ENCODE assay signal across 8 mouse cellular contexts in the genomic region with DNA sequence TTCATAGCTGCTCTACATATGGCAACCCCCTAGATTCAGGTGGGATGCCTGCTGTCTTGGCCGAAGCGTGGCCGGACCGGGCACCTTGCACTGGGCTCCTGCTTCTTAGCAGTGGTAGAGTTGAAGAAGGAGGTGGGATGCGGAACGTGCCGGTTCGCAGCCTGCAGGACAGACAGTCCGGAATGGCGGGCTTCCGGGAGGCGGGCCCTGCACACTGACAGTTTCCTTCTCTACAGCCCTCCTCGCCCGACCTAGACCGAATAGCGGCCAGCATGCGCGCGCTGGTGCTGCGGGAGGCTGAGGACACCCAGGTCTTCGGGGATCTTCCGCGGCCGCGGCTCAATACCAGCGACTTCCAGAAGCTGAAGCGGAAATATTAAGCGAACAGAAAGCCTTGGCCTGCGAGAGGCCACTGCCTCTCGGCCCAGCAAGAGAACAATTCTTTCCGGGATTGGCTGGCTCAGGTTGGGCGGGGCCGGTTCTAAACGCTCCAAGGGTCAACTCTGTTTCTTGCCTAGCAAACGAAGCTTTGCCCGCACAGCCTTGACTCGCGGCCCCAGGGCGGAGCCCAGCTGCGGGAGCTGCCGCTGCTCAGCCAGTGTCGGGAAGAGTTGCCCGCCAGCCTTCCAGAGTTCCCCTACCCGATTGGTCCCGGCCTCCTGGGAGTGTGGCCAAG. TPM values are rescaled to one million over a fixed set of nuclear protein-coding genes. Genes with fewer than 3 reads are reported as not detected.
DNase-seq lines count a peak whose midpoint lies in the region; ATAC-seq lines count a peak whose summit lies in the region.

No protein-coding gene starts in this region.

- H3K9me3 ChIP-seq in limb, embryonic 12.5 days = no peaks in the 10 kb centered on the region
- H3K9me3 ChIP-seq in midbrain, embryonic 12.5 days = no peaks in the 10 kb centered on the region

- peak overlapping the region; percentile 89 for H3K27ac ChIP-seq in limb, embryonic 12.5 days
- peak overlapping the region; percentile 90 for H3K27ac ChIP-seq in midbrain, embryonic 12.5 days (replicated peaks)

- H3K27me3 ChIP-seq in limb, embryonic 12.5 days = no peaks in the 10 kb centered on the region
- H3K27me3 ChIP-seq in midbrain, embryonic 12.5 days = no peaks in the 10 kb centered on the region

- peak overlapping the region; percentile 66 for H3K9ac ChIP-seq in limb, embryonic 12.5 days (replicated peaks)
- peak overlapping the region; percentile 69 for H3K9ac ChIP-seq in midbrain, embryonic 12.5 days (replicated peaks)

- ATAC-seq in common myeloid progenitor, adult 5-6 weeks (replicated peaks; ENCODE audit: low read depth, poor library complexity, severe bottlenecking) = peak; percentile 42
- ATAC-seq in inflammation-experienced regulatory T-cells, adult 6 months = peak; percentile 51
- ATAC-seq in limb, embryonic 12.5 days (ENCODE audit: insufficient number of reproducible peaks, insufficient read depth, low FRiP score, low TSS enrichment, low read depth) = 0 out of 2 replicates have a peak, but pooled peaks have one; percentile 19
- ATAC-seq in midbrain, embryonic 12.5 days (ENCODE audit: low FRiP score, low read depth) = no peak

- peak; percentile 97 for DNase-seq in adrenal gland, adult 2 months
- peak; percentile 87 for DNase-seq in gastrocnemius, postnatal 25 days
- peak; percentile 68 for DNase-seq in right cerebral cortex, postnatal 4 days
- DNase-seq in MN1 (ENCODE audit: low spot score) = no peak

- under 1% methylated on average over 45 of the region's 45 CpGs for WGBS in limb, embryonic 12.5 days
- WGBS in midbrain, embryonic 12.5 days = under 1% methylated on average over 45 of the region's 45 CpGs

- peaks cover 23% of the 10 kb centered on the region for H3K36me3 ChIP-seq in limb, embryonic 12.5 days
- peaks cover 14% of the 10 kb centered on the region for H3K36me3 ChIP-seq in midbrain, embryonic 12.5 days

- H3K4me1 ChIP-seq in limb, embryonic 12.5 days (replicated peaks) = peaks cover 56% of the 10 kb centered on the region
- H3K4me1 ChIP-seq in midbrain, embryonic 12.5 days = peaks cover 60% of the 10 kb centered on the region

- peak overlapping the region; percentile 91 for H3K4me2 ChIP-seq in limb, embryonic 12.5 days
- peak overlapping the region; percentile 77 for H3K4me2 ChIP-seq in midbrain, embryonic 12.5 days (replicated peaks)

- peak overlapping the region; percentile 52 for H3K4me3 ChIP-seq in limb, embryonic 12.5 days (replicated peaks)
- H3K4me3 ChIP-seq in midbrain, embryonic 12.5 days = peak overlapping the region; percentile 46

RNA-seq across cellular contexts. Expression of a gene that starts 2.4 kb away (rescaled TPM):
- 10 to 100 TPM; 36.3 to 42.8 TPM for total RNA-seq in adrenal gland, adult 2 months (2021)
- 79.5 and 90.0 TPM in 2 replicates for polyA plus RNA-seq in adrenal gland, adult 2 months (2012; rRNA removed)
- 16.6 and 26.5 TPM in 2 replicates for total RNA-seq in common myeloid progenitor, adult 5-6 weeks (2017)
- 10 to 100 TPM; 15.6 to 15.8 TPM for total RNA-seq in gastrocnemius, postnatal 25 days (2021)
- 10 to 100 TPM; 43.2 to 49.7 (median 46.8) TPM for polyA plus RNA-seq in inflammation-experienced regulatory T-cells, adult 6 months (2017; shearing (Covaris generic))
- polyA plus RNA-seq in limb, embryonic 12.5 days (2016; fragmentation: Nextera tagmentation; extraction: Ambion mirVana) = 35.5 and 37.3 TPM in 2 replicates
- polyA plus RNA-seq in midbrain, embryonic 12.5 days (2016; fragmentation: Nextera tagmentation; extraction: Ambion mirVana) = 36.4 and 44.0 TPM in 2 replicates

RNA-seq across cellular contexts. Expression of a gene that starts 5.6 kb away (rescaled TPM):
- 10 to 100 TPM; 51.0 to 72.6 TPM for total RNA-seq in adrenal gland, adult 2 months (2021)
- 180 and 223 TPM in 2 replicates for polyA plus RNA-seq in adrenal gland, adult 2 months (2012; rRNA removed)
- total RNA-seq in common myeloid progenitor, adult 5-6 weeks (2017) = 21.0 and 32.4 TPM in 2 replicates
- total RNA-seq in gastrocnemius, postnatal 25 days (2021) = 10 to 100 TPM; 38.6 to 41.2 TPM
- 10 to 100 TPM; 43.9 to 66.0 (median 60.6) TPM for polyA plus RNA-seq in inflammation-experienced regulatory T-cells, adult 6 months (2017; shearing (Covaris generic))
- polyA plus RNA-seq in limb, embryonic 12.5 days (2016; fragmentation: Nextera tagmentation; extraction: Ambion mirVana) = 84.7 and 96.2 TPM in 2 replicates
- 97.5 and 101 TPM in 2 replicates for polyA plus RNA-seq in midbrain, embryonic 12.5 days (2016; fragmentation: Nextera tagmentation; extraction: Ambion mirVana)

RNA-seq across cellular contexts. Expression of a gene that starts 5.7 kb away (rescaled TPM):
- total RNA-seq in adrenal gland, adult 2 months (2021) = 100 to 1,000 TPM; 117 TPM
- polyA plus RNA-seq in adrenal gland, adult 2 months (2012; rRNA removed) = 650 and 890 TPM in 2 replicates
- total RNA-seq in common myeloid progenitor, adult 5-6 weeks (2017) = 19.7 and 29.0 TPM in 2 replicates
- 100 to 1,000 TPM; 103 to 113 TPM for total RNA-seq in gastrocnemius, postnatal 25 days (2021)
- polyA plus RNA-seq in inflammation-experienced regulatory T-cells, adult 6 months (2017; shearing (Covaris generic)) = 1 to 10 TPM; 1.1 to 4.5 (median 3.7) TPM
- 106 and 110 TPM in 2 replicates for polyA plus RNA-seq in limb, embryonic 12.5 days (2016; fragmentation: Nextera tagmentation; extraction: Ambion mirVana)
- polyA plus RNA-seq in midbrain, embryonic 12.5 days (2016; fragmentation: Nextera tagmentation; extraction: Ambion mirVana) = 92.0 and 99.2 TPM in 2 replicates

RNA-seq across cellular contexts. Expression of a gene that starts 15.1 kb away (rescaled TPM):
- 100 to 1,000 TPM; 227 TPM for total RNA-seq in adrenal gland, adult 2 months (2021)
- 492 and 493 TPM in 2 replicates for polyA plus RNA-seq in adrenal gland, adult 2 months (2012; rRNA removed)
- 31.7 and 39.4 TPM in 2 replicates for total RNA-seq in common myeloid progenitor, adult 5-6 weeks (2017)
- total RNA-seq in gastrocnemius, postnatal 25 days (2021) = 100 to 1,000 TPM; 116 to 125 TPM
- polyA plus RNA-seq in inflammation-experienced regulatory T-cells, adult 6 months (2017; shearing (Covaris generic)) = 1 to 10 TPM; 1.9 to 5.6 (median 3.2) TPM
- 615 and 666 TPM in 2 replicates for polyA plus RNA-seq in limb, embryonic 12.5 days (2016; fragmentation: Nextera tagmentation; extraction: Ambion mirVana)
- 605 and 652 TPM in 2 replicates for polyA plus RNA-seq in midbrain, embryonic 12.5 days (2016; fragmentation: Nextera tagmentation; extraction: Ambion mirVana)

RNA-seq across cellular contexts. Expression of a gene that starts 38.0 kb away (rescaled TPM):
- 100 to 1,000 TPM in 1 of 2 experiments, 10 to 100 TPM in 1; 80.8 to 105 TPM for total RNA-seq in adrenal gland, adult 2 months (2021)
- 635 and 723 TPM in 2 replicates for polyA plus RNA-seq in adrenal gland, adult 2 months (2012; rRNA removed)
- 12.3 and 13.3 TPM in 2 replicates for total RNA-seq in common myeloid progenitor, adult 5-6 weeks (2017)
- total RNA-seq in gastrocnemius, postnatal 25 days (2021) = 10 to 100 TPM; 50.9 to 51.2 TPM
- polyA plus RNA-seq in inflammation-experienced regulatory T-cells, adult 6 months (2017; shearing (Covaris generic)) = 10 to 100 TPM in 2 of 3 experiments, 1 to 10 TPM in 1; 7.1 to 14.1 (median 11.1) TPM
- 116 and 127 TPM in 2 replicates for polyA plus RNA-seq in limb, embryonic 12.5 days (2016; fragmentation: Nextera tagmentation; extraction: Ambion mirVana)
- 177 and 180 TPM in 2 replicates for polyA plus RNA-seq in midbrain, embryonic 12.5 days (2016; fragmentation: Nextera tagmentation; extraction: Ambion mirVana)

Comparison
In these comparisons a context has a peak if more than half of its experiments do, and no peak if none do; other contexts are left out.
1. RNA of a gene that starts 5.7 kb away (polyA plus RNA-seq): 650 to 890 TPM in adrenal gland, adult 2 months, 106 to 110 TPM in limb, embryonic 12.5 days and 92.0 to 99.2 TPM in midbrain, embryonic 12.5 days; 1.1 to 4.5 TPM in inflammation-experienced regulatory T-cells, adult 6 months; every median in the first group is over 10 times any median in the second.